Mouse (Mus musculus): Measurements from ENCODE around the gene Ppp1r12b.

Ppp1r12b gene

GRCm38 (mm10) chr1:134757230-134757629 lies 198.5 kb downstream of the Ppp1r12b start:
- DNase-seq = peak; percentile 41 to 52

GRCm38 (mm10) chr1:134756190-134756873 lies 199.4 kb downstream of the Ppp1r12b start:
- DNase-seq = no peak

GRCm38 (mm10) chr1:134755548-134756189 lies 200.1 kb downstream of the Ppp1r12b start:
- DNase-seq = peak in 1 of 2 experiments; percentile 33

GRCm38 (mm10) chr1:134754818-134755217 lies 200.9 kb downstream of the Ppp1r12b start:
- DNase-seq = no peak

- DNase-seq = peak; percentile 43 to 50
Observed at GRCm38 (mm10) chr1:134753751-134754630, 201.8 kb downstream of the Ppp1r12b start.

DNA sequence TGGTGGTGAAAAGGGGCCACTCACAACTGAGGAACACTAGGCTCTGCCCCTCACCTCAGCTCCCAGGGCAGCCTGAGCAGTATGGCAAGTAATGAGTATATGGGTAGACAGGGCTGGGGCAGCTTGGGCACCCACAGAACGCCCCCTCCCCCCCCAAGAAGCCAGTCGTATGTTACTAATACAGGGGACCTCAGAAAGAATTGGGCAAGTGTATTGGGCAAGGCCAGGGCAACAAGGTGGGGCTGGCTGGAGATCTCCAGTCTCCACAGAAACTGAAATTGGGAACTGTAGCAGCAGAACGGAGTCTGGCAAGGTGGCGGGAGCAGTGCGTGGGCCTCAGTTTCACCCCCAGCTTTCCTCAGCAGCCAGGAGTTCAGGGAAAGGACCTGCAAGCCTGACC lies 203.3 kb downstream of the Ppp1r12b start:
- DNase-seq = no peak

- DNase-seq = peak; percentile 77 to 78
Observed at GRCm38 (mm10) chr1:134749889-134750288, 205.9 kb downstream of the Ppp1r12b start.

- DNase-seq = no peak
Observed at GRCm38 (mm10) chr1:134747236-134748174, 208.2 kb downstream of the Ppp1r12b start.

DNA sequence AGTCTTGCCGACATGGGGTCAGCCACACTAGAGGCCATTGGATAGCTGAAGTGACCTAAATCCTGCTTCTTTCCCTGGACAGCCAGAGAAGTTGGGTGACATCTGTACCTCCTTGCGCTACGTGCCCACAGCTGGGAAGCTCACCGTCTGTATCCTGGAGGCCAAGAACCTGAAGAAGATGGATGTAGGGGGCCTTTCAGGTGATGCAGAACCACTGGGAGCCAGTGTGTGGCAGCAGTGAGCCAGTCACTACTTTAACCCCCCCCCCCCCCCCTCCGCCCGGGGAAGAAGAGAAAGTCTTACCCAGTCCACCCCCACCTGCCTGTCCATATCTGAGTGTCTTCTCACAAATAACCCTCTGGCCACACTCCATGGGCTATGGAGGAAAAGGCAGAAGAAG lies 210.1 kb downstream of the Ppp1r12b start:
- DNase-seq = peak; percentile 50 to 54

DNA sequence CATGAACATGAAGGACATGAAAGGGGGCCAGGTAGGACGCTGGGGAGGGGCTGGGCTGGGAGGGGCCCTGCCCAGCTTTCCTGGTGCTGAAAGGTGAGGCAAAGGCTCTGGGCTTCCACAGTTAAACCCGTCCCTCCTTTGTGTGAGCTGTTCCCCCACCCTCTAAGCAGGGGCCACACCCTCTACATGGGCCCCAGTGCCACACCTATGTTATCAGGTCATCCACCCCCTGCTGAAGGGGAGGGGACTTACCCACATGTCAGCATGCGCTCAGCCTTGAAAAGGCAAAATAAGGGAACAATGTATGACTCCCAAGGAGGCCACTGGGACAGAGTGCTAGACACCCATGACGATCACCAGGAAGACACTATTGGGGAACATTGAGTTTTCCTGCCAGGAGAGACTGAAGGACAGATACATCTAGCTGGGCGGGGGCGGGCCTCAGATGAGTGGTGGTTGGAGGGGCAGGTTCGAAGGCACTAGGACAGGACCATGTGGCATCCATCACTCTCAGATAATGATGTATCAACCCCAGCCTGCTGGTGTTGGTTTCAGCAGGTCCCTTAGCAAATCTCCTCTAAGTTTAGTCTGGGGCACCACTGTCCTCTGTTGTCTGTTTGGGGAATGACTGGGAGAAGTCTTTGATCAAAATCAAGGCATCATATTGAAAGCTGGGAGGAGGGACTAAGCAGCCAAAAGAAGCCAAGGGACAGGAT lies 213.6 kb downstream of the Ppp1r12b start:
- DNase-seq = no peak

GRCm38 (mm10) chr1:134741433-134741832 lies 214.3 kb downstream of the Ppp1r12b start:
- DNase-seq = peak in 1 of 2 experiments; percentile 40

- DNase-seq = peak; percentile 50 to 57
Observed at GRCm38 (mm10) chr1:134737463-134737862, 218.3 kb downstream of the Ppp1r12b start.

DNA sequence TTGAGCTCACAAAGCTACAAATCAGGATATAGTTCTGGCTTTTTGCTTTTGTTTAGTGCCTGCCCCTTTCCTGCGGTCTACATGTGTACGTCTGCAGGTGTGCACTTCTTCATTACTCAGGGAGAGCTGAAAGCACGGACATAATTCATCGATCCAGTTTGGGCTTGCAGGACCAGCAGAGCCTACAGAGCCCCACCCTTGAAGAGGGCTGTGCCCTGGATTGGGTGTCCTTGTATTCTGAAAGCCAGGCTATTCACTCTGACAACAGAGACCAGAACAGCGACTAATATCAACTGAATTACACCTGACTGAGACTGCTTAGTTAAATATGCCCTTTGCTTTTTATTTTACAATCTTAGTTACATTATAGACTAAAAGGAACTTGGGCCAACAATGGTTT lies 222.1 kb downstream of the Ppp1r12b start:
- DNase-seq = no peak

DNA sequence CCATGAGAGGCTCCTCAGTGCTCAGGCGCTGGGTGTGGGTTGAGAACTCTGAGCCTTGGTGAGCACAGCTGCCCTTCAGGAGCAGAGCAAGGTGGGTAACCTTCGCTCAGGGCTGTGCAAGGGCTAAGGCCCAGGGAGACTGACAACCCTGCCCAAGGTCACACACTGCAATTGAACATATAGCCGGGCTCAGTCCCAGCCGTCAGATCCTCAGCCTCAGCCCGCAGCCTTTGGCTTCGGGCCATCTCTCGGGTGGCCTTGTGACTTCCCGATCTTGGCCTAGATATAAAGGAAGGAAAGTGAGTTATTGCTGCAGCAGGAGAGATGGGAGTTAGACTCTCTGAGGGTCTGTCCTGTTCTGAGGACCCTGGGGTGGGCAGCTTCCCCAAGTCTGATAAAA lies 228.5 kb downstream of the Ppp1r12b start:
- peak; percentile 60 to 64 for DNase-seq

GRCm38 (mm10) chr1:134726480-134726879 lies 229.3 kb downstream of the Ppp1r12b start:
- peak in 1 of 2 experiments; percentile 28 for DNase-seq

DNA sequence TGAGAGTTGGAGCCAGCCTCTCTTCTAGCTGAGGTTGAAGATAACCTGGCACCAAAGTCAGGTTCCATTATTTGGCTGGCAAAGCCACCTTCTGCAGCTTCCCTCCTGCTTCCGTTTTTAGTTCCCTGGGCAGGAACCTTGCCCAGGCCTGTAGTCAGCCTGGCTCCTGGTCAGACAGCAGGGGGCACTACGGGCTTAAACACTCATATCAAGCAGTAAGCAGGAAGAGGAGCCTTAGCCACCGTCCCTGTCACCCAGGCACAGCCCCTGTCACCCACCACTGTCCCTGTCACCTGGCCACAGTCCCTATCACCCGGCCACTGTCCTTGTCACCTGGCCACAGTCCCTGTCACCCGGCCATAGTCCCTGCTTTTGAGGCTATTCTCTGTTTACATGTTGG lies 230.5 kb downstream of the Ppp1r12b start:
- DNase-seq = peak; percentile 86 to 87

DNA sequence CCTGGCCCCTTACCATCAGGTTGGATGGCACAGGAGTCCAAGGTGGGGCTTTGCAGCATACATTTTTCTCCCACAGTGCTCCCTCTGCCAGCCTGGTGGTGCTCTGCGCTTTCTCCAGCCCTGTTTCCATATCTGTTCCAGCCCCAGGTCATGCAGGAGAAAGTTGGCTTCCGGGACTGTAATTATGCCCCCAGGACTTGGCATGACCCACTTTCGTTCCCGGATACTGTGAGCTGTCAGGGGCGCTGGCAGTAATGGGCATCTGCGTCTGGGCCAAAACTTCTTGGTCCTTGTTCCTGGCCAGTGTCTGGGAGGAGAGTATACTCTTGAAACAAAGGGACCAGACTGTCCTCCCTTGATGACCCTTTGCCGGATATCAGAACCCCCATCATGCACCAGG lies 232.9 kb downstream of the Ppp1r12b start:
- peak; percentile 74 to 75 for DNase-seq

GRCm38 (mm10) chr1:134721486-134721885 lies 234.3 kb downstream of the Ppp1r12b start:
- no peak for DNase-seq

DNA sequence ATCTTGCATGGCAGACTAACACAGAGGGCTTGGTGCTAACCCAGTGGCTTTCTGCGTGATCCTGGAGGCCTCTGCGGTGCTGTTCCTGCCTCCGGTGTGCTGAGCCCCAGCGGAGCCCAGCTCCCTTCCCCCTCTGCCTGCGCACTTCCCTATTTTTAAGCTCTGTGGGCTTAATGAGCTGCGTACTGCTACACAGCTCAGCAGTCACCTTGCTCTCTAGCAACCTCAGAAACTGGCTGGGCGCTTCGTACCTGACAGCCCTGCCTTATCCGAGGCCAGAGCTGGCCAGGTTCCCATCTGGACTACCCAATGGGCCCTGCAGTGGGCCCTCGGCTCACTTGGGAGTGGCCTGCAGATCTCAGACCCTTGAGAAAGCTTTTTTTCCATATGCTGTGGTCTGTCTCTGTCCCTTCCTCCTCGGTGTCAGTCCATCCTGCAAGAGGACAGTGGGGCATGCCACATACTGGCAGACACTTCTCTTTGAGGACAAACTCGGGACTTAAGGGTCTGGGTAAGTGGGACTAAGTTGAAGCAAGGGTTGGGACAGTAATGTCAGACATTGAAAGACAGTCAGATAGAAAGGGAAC lies 235.9 kb downstream of the Ppp1r12b start:
- DNase-seq = peak in 1 of 2 experiments; percentile 39

DNA sequence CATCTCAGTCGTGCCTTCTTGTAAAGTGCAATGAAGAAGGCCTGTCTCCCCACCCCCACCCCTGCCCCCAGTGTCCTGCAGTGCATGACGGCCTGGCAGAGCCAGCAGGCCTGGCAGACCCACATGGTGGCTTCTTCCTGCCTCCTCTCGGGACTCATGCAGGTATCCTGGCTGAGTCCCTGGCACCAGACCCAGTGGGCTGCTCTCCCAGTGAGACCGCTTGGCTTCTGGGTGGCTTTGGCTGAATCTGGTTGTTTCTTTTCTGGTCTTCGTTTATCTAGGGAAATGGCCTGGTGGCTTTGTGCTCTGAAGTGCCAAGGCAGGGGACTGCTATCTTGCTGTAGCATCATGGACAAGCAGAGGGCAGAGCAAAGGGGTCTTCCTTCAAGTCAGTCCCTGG lies 240.7 kb downstream of the Ppp1r12b start:
- peak; percentile 79 to 80 for DNase-seq

- no peak for DNase-seq
Observed at GRCm38 (mm10) chr1:134714166-134714565, 241.6 kb downstream of the Ppp1r12b start.

Data from cerebellum, postnatal 36 days (tissue).